Mouse (Mus musculus): ENCODE measurements at regions not wholly inside any gene's neighbourhood (a gene's known extent, or its start where the extent isn't known, plus 50 kb on each side); places are given as distances from the start of the nearest gene placed in this dataset.
A peak's percentile ranks its signal among the peaks of the same experiment; 100 is the strongest.

DNA sequence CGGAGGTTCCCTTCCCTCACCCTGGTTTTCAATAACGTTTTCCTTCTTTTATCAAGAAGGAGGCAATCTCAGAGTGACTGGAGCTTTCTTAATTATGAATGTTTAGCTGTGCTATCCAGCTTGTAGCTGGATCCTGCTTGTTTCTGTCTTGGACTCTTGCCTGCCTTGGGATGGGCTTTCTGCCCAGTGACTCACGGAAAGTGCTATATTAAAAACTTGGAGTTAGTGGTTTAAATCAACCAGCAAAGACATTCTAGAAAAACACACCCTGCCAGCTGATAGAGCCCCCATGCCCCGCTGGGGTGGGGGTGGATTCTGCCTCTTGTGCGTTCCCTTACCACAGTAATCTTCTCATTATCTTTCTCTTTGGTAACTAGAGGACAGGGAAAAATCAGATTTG, 184.2 kb downstream of the Bcl2l11 start:
- H3K4me1 ChIP-seq = peaks cover 44% of the 10 kb centered on the region
- 0 out of 2 replicates have a peak overlapping the region, but pooled peaks have one; percentile 1 for H3K4me2 ChIP-seq
- no peaks in the 10 kb centered on the region for H3K36me3 ChIP-seq
- 0 out of 2 replicates have a peak, but pooled peaks have one; percentile 48 for ATAC-seq (ENCODE audit: insufficient number of reproducible peaks, low FRiP score, low TSS enrichment, low read depth)
- 11% methylated on average over 5 of the region's 5 CpGs for WGBS
- H3K9ac ChIP-seq = no peak overlapping the region
- no peaks in the 10 kb centered on the region for H3K27me3 ChIP-seq
- no peak overlapping the region for H3K4me3 ChIP-seq
- H3K27ac ChIP-seq = peak overlapping the region; percentile 82
- H3K9me3 ChIP-seq = no peaks in the 10 kb centered on the region

DNA sequence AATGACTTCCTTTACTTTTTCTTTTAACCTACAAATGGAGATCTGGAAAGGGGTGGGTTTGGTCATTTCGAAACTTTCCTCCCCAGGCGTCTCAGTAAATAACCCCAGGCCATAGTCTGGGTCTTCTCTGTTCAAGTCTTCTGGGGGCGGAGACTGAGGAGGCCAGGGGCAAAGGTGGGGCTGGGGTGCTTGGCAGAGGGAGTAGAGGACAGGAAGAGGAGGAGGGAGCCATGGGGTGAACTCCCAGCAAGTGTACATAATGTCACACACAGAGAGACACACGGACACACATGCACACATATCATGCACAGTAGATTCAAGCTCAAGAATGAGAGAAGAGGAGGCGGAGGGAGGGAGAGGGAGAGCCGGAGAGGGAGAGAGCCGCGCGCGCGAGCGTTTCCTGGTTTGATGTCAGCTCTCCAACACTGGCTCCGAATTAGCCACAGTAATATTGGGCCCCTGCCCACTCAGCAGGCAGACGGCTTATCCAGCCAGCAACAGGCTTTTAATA, 186.3 kb downstream of the Bcl2l11 start:
- Histone ChIP-seq H3K27me3 (no peaks in the 10 kb centered on the region), H3K4me1 (peaks cover 35% of the 10 kb centered on the region), H3K4me2 (peak overlapping the region; percentile 41), H3K4me3 (peak overlapping the region; percentile 23), H3K36me3 (no peaks in the 10 kb centered on the region), H3K9me3 (no peaks in the 10 kb centered on the region), H3K9ac (no peak overlapping the region), H3K27ac (peak overlapping the region; percentile 23)
- 4% methylated on average over 14 of the region's 14 CpGs for WGBS
- 0 out of 2 replicates have a peak, but pooled peaks have one; percentile 42 for ATAC-seq (ENCODE audit: insufficient number of reproducible peaks, low FRiP score, low TSS enrichment, low read depth)

DNA sequence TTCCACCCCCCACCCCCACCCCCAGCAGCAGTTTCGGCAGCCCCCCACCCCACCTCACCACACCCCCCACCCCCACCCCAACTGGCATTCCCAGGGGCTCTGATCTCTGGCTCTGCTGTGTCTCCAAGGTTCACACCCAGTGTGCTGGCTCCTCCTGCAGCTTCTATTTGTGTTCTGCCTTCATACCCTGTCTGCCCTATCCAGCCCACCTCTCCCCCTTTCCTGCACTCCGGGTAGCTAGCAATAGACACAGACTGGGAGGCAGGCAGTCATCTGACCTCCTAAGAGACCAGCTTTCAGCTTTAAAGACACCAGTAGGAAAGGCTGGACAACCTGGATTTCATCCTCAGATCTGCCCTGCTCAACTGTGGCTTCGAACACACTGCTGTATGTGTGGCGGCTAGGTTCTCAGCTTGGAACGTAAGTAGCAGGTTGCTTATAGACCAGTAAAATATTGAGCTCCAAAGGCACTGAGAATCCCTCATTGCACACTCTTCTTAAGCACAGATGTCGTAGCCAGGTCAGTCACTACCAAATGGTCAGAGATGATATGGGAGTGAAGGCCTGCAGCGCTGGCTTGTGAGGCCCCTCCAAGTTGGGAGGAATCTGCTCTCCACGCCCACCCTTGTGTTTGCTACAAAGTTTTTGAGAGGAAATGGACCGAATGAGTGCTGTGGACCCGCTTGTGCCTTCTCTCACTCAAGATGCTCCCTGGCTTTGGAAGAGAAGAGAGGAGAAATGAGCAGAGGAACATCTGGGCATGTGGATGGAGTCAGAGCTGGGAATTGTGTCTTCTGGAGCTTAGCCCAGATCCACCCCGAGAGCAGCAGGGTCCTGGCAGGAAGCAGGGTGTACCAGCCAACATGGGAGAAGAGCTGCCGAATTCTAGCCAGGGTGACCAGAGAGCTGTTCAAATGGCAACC, 187.1 kb downstream of the Bcl2l11 start:
- Histone ChIP-seq H3K4me1 (peaks cover 35% of the 10 kb centered on the region), H3K27me3 (no peaks in the 10 kb centered on the region), H3K27ac (peak overlapping the region; percentile 23), H3K9ac (no peak overlapping the region), H3K4me3 (peak overlapping the region; percentile 23; the same call in 1 of the 2 replicates), H3K4me2 (peak overlapping the region; percentile 41), H3K36me3 (no peaks in the 10 kb centered on the region), H3K9me3 (no peaks in the 10 kb centered on the region)
- ATAC-seq (ENCODE audit: insufficient number of reproducible peaks, low FRiP score, low TSS enrichment, low read depth) = 0 out of 2 replicates have a peak, but pooled peaks have one; percentile 45
- 52% methylated on average over 12 of the region's 12 CpGs for WGBS

DNA sequence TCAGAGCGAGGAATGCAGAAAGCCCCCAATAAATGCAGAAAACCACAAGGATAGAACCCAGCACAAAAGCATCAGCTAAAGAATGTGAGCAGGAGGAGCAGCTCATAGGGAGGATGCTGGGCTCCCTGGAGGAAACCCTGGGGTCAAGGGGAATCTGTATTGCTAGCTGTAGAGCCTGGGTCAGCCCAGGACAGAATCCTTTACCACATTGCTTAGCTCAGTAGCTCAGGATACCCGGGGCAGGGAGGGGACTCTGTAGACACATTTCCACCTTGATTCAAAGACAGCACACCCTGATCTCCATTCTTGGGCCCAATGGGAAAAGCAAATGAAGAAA, 187.7 kb downstream of the Bcl2l11 start:
- ATAC-seq (ENCODE audit: insufficient number of reproducible peaks, low FRiP score, low TSS enrichment, low read depth) = no peak
- H3K27me3 ChIP-seq = no peaks in the 10 kb centered on the region
- H3K36me3 ChIP-seq = no peaks in the 10 kb centered on the region
- H3K9ac ChIP-seq = no peak overlapping the region
- no peaks in the 10 kb centered on the region for H3K9me3 ChIP-seq
- WGBS = 40% methylated on average over 2 of the region's 2 CpGs
- peak overlapping the region; percentile 23; the same call in 1 of the 2 replicates for H3K27ac ChIP-seq
- no peak overlapping the region for H3K4me2 ChIP-seq
- no peak overlapping the region for H3K4me3 ChIP-seq
- H3K4me1 ChIP-seq = peaks cover 35% of the 10 kb centered on the region

DNA sequence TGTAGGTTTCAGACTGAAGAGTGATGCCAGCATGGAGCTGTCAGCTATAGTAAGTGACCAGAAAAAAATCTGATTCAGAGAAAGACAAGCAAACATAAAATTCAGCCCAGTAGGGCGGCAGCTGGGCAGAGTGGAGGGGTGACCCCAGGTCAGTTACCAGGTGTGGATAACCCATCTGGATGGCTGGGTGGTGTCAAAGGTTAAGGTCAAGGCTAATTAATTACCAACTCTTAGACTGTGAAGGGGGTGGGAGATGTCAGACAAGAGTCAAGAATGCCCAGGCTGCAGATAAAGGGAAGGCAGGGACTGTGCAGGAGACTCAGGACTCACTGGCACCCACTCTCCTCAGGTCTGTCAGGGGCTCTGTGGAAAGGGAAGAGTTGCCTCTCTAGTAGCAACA, 188.1 kb downstream of the Bcl2l11 start:
- ATAC-seq (ENCODE audit: insufficient number of reproducible peaks, low FRiP score, low TSS enrichment, low read depth) = no peak
- Histone ChIP-seq H3K27ac (no peak overlapping the region), H3K4me2 (no peak overlapping the region), H3K27me3 (no peaks in the 10 kb centered on the region), H3K4me1 (peaks cover 37% of the 10 kb centered on the region), H3K36me3 (no peaks in the 10 kb centered on the region), H3K4me3 (no peak overlapping the region), H3K9ac (no peak overlapping the region), H3K9me3 (no peaks in the 10 kb centered on the region)
- WGBS = 59% methylated on average over 1 of the region's 1 CpGs

DNA sequence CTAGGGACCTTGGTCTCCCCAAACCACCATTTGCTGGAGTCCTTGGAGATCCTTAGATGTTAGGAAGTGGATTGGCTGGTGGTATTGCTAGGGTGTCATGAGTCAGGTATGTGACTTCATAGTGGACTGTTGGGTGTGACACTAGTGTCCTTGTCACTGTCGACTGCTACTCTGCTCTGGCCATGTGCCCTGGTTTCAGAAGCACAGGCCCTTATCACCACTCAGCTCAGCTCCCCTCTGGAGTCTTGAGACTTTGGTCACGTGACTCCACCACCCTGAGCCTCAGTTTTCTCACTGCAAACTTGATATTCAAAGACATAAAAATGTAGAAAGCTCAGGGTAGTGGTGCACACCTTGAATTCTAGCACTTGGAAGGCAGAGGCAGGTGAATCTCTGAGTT, 190.7 kb downstream of the Bcl2l11 start:
- 71% methylated on average over 2 of the region's 2 CpGs for WGBS
- H3K4me3 ChIP-seq = no peak overlapping the region
- H3K9me3 ChIP-seq = no peaks in the 10 kb centered on the region
- H3K27me3 ChIP-seq = no peaks in the 10 kb centered on the region
- H3K4me1 ChIP-seq = peaks cover 28% of the 10 kb centered on the region
- H3K36me3 ChIP-seq = no peaks in the 10 kb centered on the region
- no peak overlapping the region for H3K9ac ChIP-seq
- H3K4me2 ChIP-seq = no peak overlapping the region
- ATAC-seq (ENCODE audit: insufficient number of reproducible peaks, low FRiP score, low TSS enrichment, low read depth) = no peak
- H3K27ac ChIP-seq = no peak overlapping the region

DNA sequence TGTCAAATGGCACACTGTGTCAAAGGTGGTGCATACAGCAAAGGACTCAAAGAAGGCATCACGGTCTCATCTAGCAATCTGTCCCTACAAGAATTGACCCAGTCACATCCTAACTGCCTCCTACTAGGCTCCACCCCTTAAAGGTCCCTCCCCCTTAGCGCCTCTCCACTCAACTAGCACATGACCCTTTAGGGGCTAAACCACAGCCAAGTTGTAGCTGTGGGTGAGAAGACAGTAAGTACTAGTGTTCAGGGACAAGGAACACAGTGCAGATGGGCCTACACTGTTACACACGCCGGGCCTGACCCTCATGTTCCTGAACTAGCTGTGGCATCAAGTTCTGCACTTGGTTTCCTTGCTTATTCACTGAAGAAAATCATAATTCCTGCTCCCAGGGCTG, 192.4 kb downstream of the Bcl2l11 start:
- no peak overlapping the region for H3K9ac ChIP-seq
- ATAC-seq (ENCODE audit: insufficient number of reproducible peaks, low FRiP score, low TSS enrichment, low read depth) = 0 out of 2 replicates have a peak, but pooled peaks have one; percentile 35
- H3K4me2 ChIP-seq = no peak overlapping the region
- no peak overlapping the region for H3K27ac ChIP-seq
- WGBS = 74% methylated on average over 4 of the region's 4 CpGs
- no peaks in the 10 kb centered on the region for H3K9me3 ChIP-seq
- H3K36me3 ChIP-seq = no peaks in the 10 kb centered on the region
- no peaks in the 10 kb centered on the region for H3K27me3 ChIP-seq
- H3K4me1 ChIP-seq = peaks cover 14% of the 10 kb centered on the region
- H3K4me3 ChIP-seq = no peak overlapping the region

DNA sequence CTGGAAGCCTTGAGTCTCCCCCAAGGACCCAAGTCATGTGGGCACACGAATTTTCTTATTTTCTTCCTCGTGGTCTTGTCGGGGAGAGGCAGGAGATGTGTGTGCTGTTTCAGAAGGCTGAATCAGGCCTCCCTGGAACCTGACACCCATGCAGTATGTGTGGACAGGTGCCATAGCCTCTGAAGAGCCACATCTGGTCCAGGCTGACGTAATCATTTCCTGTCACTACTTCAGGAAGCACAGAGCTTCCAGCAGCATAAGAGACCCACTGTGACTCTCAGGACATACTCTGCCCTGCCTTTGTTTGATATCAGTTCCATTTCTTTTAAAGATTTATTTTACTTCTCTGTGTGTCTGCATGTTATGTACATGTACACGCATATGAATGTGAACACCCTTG, 193.1 kb downstream of the Bcl2l11 start:
- H3K4me3 ChIP-seq = no peak overlapping the region
- H3K9ac ChIP-seq = no peak overlapping the region
- no peaks in the 10 kb centered on the region for H3K27me3 ChIP-seq
- no peak overlapping the region for H3K27ac ChIP-seq
- H3K4me1 ChIP-seq = peaks cover 13% of the 10 kb centered on the region; the same call in 1 of the 2 replicates
- peak; percentile 36; the same call in 1 of the 2 replicates for ATAC-seq (ENCODE audit: insufficient number of reproducible peaks, low FRiP score, low TSS enrichment, low read depth)
- no peaks in the 10 kb centered on the region for H3K36me3 ChIP-seq
- WGBS = 30% methylated on average over 5 of the region's 5 CpGs
- no peaks in the 10 kb centered on the region for H3K9me3 ChIP-seq
- no peak overlapping the region for H3K4me2 ChIP-seq

DNA sequence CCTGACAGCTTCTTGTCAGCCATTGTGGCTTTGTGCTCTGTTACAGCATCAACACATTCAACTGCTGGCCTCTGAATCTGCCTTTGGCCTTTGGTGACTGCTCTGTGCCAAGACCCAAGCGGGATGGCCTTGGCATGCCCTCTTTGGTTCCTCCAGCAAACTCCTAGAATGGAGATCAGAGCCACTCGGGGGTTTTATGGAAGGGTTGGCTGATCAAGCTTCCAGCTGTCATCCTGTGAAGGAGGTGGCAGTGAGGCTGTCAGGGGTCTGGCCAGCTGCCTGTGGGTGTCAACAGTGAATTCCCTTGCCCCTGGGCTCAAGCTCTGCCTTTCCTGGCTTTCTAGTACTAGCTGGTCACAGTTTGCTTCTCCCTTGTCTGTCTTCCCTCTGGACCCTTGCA, 195.6 kb downstream of the Bcl2l11 start:
- no peaks in the 10 kb centered on the region for H3K9me3 ChIP-seq
- H3K4me2 ChIP-seq = no peak overlapping the region
- 0 out of 2 replicates have a peak overlapping the region, but pooled peaks have one; percentile 27 for H3K27ac ChIP-seq
- WGBS = 38% methylated on average over 2 of the region's 2 CpGs
- no peak overlapping the region for H3K9ac ChIP-seq
- peaks cover 23% of the 10 kb centered on the region for H3K4me1 ChIP-seq
- H3K27me3 ChIP-seq = no peaks in the 10 kb centered on the region
- no peak overlapping the region for H3K4me3 ChIP-seq
- no peak for ATAC-seq (ENCODE audit: insufficient number of reproducible peaks, low FRiP score, low TSS enrichment, low read depth)
- H3K36me3 ChIP-seq = no peaks in the 10 kb centered on the region

DNA sequence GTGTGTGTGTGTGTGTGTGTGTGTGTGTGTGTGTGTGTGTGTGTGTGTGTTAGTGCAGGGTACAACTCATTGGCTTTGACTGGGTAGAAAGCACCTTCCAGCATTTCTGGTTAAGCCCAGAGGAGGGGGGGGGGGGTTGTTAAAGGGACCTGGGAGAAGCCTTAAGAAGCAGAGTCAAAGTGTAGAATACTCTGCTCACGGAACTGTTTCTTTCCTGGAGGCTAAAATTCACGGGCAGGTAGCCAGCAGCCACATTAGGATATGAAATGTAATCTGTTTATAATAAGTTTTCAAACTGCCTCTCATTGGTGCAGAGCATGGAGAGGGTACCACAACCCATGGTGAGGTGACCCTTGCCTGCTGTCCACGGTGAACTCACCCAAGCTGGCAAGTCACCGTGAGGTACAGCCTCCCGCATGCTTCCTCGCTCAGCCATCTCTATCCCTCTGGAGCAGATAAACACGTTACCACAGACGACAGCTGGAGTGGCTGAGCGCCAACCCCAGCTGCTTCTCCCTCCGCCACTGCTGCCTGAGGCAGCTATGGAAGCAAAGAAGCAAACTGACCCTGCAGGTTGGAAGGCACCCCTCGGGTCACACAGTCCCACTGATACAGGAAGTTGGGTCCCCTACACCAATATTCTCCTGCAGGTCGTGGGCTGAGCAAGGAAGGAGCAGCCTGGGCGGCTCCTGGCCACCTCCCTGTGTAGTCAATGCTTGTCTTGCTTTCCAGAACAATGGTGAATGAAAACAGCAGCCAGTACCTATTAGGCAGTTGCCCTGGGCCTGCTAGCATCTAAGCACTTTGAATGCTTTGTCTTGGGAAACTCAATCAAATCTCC, 198.6 kb downstream of the Bcl2l11 start:
- peak overlapping the region; percentile 60 for H3K27ac ChIP-seq
- 20% methylated on average over 13 of the region's 13 CpGs for WGBS
- H3K4me2 ChIP-seq = peak overlapping the region; percentile 24; the same call in 1 of the 2 replicates
- peak; percentile 53; the same call in 1 of the 2 replicates for ATAC-seq (ENCODE audit: insufficient number of reproducible peaks, low FRiP score, low TSS enrichment, low read depth)
- peaks cover 20% of the 10 kb centered on the region for H3K4me1 ChIP-seq
- H3K4me3 ChIP-seq = no peak overlapping the region
- H3K9me3 ChIP-seq = no peaks in the 10 kb centered on the region
- no peak overlapping the region for H3K9ac ChIP-seq
- H3K27me3 ChIP-seq = no peaks in the 10 kb centered on the region
- no peaks in the 10 kb centered on the region for H3K36me3 ChIP-seq

DNA sequence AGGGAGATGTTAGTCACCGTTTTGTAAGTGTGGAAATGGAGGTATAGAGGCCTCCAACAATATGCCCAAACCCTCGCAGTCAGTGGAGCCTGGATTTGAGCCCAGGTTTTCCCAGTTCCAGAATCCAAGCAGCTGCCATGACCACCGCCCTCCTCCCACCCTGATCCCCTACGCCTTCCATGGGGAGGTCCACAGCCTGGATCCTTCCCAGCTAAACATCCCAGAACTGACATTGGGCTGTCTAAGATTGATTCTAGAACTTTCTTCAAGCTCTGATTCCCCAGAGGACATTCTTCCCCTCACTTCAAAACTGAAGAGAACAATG, 199.2 kb downstream of the Bcl2l11 start:
- Histone ChIP-seq H3K27me3 (no peaks in the 10 kb centered on the region), H3K4me2 (no peak overlapping the region), H3K4me3 (no peak overlapping the region), H3K9me3 (no peaks in the 10 kb centered on the region), H3K27ac (peak overlapping the region; percentile 60), H3K36me3 (no peaks in the 10 kb centered on the region), H3K9ac (no peak overlapping the region), H3K4me1 (peaks cover 20% of the 10 kb centered on the region)
- ATAC-seq (ENCODE audit: insufficient number of reproducible peaks, low FRiP score, low TSS enrichment, low read depth) = no peak
- 51% methylated on average over 4 of the region's 4 CpGs for WGBS

DNA sequence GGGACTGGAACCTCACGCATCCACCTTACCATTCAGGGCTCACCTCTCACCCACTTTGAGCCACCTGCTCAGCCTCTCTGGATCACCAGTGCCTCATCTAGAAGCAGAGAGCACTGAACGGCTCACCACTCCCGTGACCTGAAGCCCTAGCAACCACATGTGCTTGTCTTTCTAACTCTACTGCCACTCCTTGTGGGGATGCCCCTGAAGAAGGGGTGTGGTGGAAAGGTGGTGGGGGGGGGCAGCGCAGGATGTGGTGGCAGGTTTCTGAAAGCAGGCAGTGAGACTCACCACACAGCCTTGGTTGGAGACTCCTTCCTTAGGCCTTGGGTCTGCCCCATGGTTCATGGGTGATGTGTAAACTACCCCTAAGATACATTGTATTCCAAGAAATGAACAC, 199.6 kb downstream of the Bcl2l11 start:
- H3K9me3 ChIP-seq = no peaks in the 10 kb centered on the region
- peaks cover 20% of the 10 kb centered on the region for H3K4me1 ChIP-seq
- 90% methylated on average over 4 of the region's 4 CpGs for WGBS
- H3K4me3 ChIP-seq = no peak overlapping the region
- H3K36me3 ChIP-seq = no peaks in the 10 kb centered on the region
- H3K27me3 ChIP-seq = no peaks in the 10 kb centered on the region
- H3K4me2 ChIP-seq = no peak overlapping the region
- ATAC-seq (ENCODE audit: insufficient number of reproducible peaks, low FRiP score, low TSS enrichment, low read depth) = no peak
- no peak overlapping the region for H3K27ac ChIP-seq
- no peak overlapping the region for H3K9ac ChIP-seq
